Mouse (Mus musculus) telencephalon, adult 2 months (tissue): ENCODE results near the gene Kifc3.
A peak's percentile ranks its signal among the peaks of the same experiment; 100 is the strongest.
"Not testable (repeated sequence)": the region's sequence is repeated elsewhere in the genome, so short reads cannot be mapped to it uniquely, and the experiment has no call there.

ENCODE experiments used
- DNase-seq: peaks from one replicate; pipeline ENCODE4 v3.0.0-alpha.2; 2011; ENCODE audit warnings: low read depth, low spot score

Kifc3 gene

GRCm38 (mm10) chr8:95202649-95203275 is at the start of gene Kifc3:
Kifc3 (minus strand) TSS chr8:95202812.
- DNase-seq: no peak

GRCm38 (mm10) chr8:95252056-95252455 is 49.4 kb upstream of the Kifc3 start:
- DNase-seq: no peak

- no peak for DNase-seq
Measured at GRCm38 (mm10) chr8:95249847-95250246, 47.2 kb upstream of the Kifc3 start.

GRCm38 (mm10) chr8:95247277-95247676 is 44.7 kb upstream of the Kifc3 start:
- no peak for DNase-seq

GRCm38 (mm10) chr8:95245180-95245579 is 42.6 kb upstream of the Kifc3 start:
- DNase-seq: no peak

GRCm38 (mm10) chr8:95243853-95244252 is 41.2 kb upstream of the Kifc3 start:
- DNase-seq: no peak

- peak; percentile 65 for DNase-seq
Measured at GRCm38 (mm10) chr8:95242826-95243571, 40.4 kb upstream of the Kifc3 start.

- DNase-seq: no peak
Measured at GRCm38 (mm10) chr8:95242099-95242825, 39.6 kb upstream of the Kifc3 start.

GRCm38 (mm10) chr8:95235683-95236082 is 33.1 kb upstream of the Kifc3 start:
- DNase-seq: no peak

- not testable (repeated sequence) for DNase-seq
Measured at GRCm38 (mm10) chr8:95230086-95230485, 27.5 kb upstream of the Kifc3 start.

- no peak for DNase-seq
Measured at GRCm38 (mm10) chr8:95227151-95227468, 24.5 kb upstream of the Kifc3 start.

GRCm38 (mm10) chr8:95226251-95227150 is 23.9 kb upstream of the Kifc3 start:
- DNase-seq: no peak

GRCm38 (mm10) chr8:95223969-95224368 is 21.4 kb upstream of the Kifc3 start:
- no peak for DNase-seq

GRCm38 (mm10) chr8:95221045-95221444 is 18.4 kb upstream of the Kifc3 start:
- DNase-seq: no peak

GRCm38 (mm10) chr8:95220571-95220998 is 18.0 kb upstream of the Kifc3 start:
- DNase-seq: no peak

- DNase-seq: no peak
Measured at GRCm38 (mm10) chr8:95219623-95220022, 17.0 kb upstream of the Kifc3 start.

- no peak for DNase-seq
Measured at GRCm38 (mm10) chr8:95215709-95216360, 13.2 kb upstream of the Kifc3 start.

GRCm38 (mm10) chr8:95209924-95210323 is 7.3 kb upstream of the Kifc3 start:
- peak; percentile 40 for DNase-seq

GRCm38 (mm10) chr8:95205946-95206345 is 3.3 kb upstream of the Kifc3 start:
- no peak for DNase-seq

GRCm38 (mm10) chr8:95204039-95204380 is 1.4 kb upstream of the Kifc3 start:
- no peak for DNase-seq

GRCm38 (mm10) chr8:95203326-95204038 is 870 bp upstream of the Kifc3 start:
- DNase-seq: no peak
